Mouse (Mus musculus) frontal cortex, postnatal 36 days (tissue): Measurements from ENCODE around the gene Coasy.

Experiments used
- DNase-seq, 2 experiments: peaks; one replicate each; pipeline ENCODE4 v3.0.0; 2022; ENCODE audit warnings: low spot score in 2 of 2

Gene Coasy

GRCm38 (mm10) chr11:101082208-101083082, at the start of gene Coasy:
Gene Coasy, plus strand, starts transcription at chr11:101082565.
- peak; percentile 88 to 92 for DNase-seq

- no peak for DNase-seq
Measured at GRCm38 (mm10) chr11:101033856-101034500, 48.4 kb upstream of the Coasy start.

GRCm38 (mm10) chr11:101034614-101035327, 47.6 kb upstream of the Coasy start:
- DNase-seq, result no peak

- DNase-seq, result no peak
Measured at GRCm38 (mm10) chr11:101035328-101035695, 47.1 kb upstream of the Coasy start.

GRCm38 (mm10) chr11:101037795-101038194, 44.6 kb upstream of the Coasy start:
- no peak for DNase-seq

GRCm38 (mm10) chr11:101045826-101046225, 36.5 kb upstream of the Coasy start:
- no peak for DNase-seq

GRCm38 (mm10) chr11:101046440-101046839, 35.9 kb upstream of the Coasy start:
- no peak for DNase-seq

GRCm38 (mm10) chr11:101047502-101047901, 34.9 kb upstream of the Coasy start:
- no peak for DNase-seq

GRCm38 (mm10) chr11:101050359-101050758, 32.0 kb upstream of the Coasy start:
- no peak for DNase-seq

GRCm38 (mm10) chr11:101051051-101051493, 31.3 kb upstream of the Coasy start:
- DNase-seq, result peak in 1 of 2 experiments; percentile 55

GRCm38 (mm10) chr11:101051617-101052016, 30.7 kb upstream of the Coasy start:
- DNase-seq, result no peak

GRCm38 (mm10) chr11:101052751-101053473, 29.5 kb upstream of the Coasy start:
- no peak for DNase-seq

- no peak for DNase-seq
Measured at GRCm38 (mm10) chr11:101053974-101054373, 28.4 kb upstream of the Coasy start.

- no peak for DNase-seq
Measured at GRCm38 (mm10) chr11:101055418-101055817, 26.9 kb upstream of the Coasy start.

GRCm38 (mm10) chr11:101056885-101057284, 25.5 kb upstream of the Coasy start:
- DNase-seq, result no peak

- peak; percentile 83 to 85 for DNase-seq
Measured at GRCm38 (mm10) chr11:101057860-101058259, 24.5 kb upstream of the Coasy start.

GRCm38 (mm10) chr11:101058726-101059125, 23.6 kb upstream of the Coasy start:
- no peak for DNase-seq

GRCm38 (mm10) chr11:101059473-101059872, 22.9 kb upstream of the Coasy start:
- no peak for DNase-seq

- peak; percentile 58 to 59 for DNase-seq
Measured at GRCm38 (mm10) chr11:101060126-101060525, 22.2 kb upstream of the Coasy start.

- DNase-seq, result no peak
Measured at GRCm38 (mm10) chr11:101061049-101061448, 21.3 kb upstream of the Coasy start.

GRCm38 (mm10) chr11:101062165-101062884, 20.0 kb upstream of the Coasy start:
- no peak for DNase-seq
